Mouse (Mus musculus): Measurements from ENCODE around the gene Med19.

GRCm38 (mm10) chr2:84717357-84717756 is 39.2 kb downstream of the Med19 start:
- TF ChIP-seq CTCF (IDR thresholded peaks at IDR 0.05; ENCODE audit: control insufficient read depth, insufficient read depth, insufficient replicate concordance, low read depth, low read length) (no peak), POLR2A (IDR thresholded peaks at IDR 0.05; ENCODE audit: control insufficient read depth, low read depth, low read length) (no peak)
